Comparison of ENCODE assay signal across 21 mouse cellular contexts in genomic region chr13:46632796-46633195, GRCm38 (mm10). TPM values are rescaled to one million over a fixed set of nuclear protein-coding genes. Genes with fewer than 3 reads are reported as not detected.
DNase-seq lines count a peak whose midpoint lies in the region; ATAC-seq lines count a peak whose summit lies in the region.
"Had no signal": no experiment of that assay in that cellular context is flagged by ENCODE, and none has a peak within 500 bp of the region (broad histone marks: within the 10 kb centered on the region; RNA-seq: fewer than 3 reads in every experiment).

No protein-coding gene starts in this region.

- no peak for DNase-seq in hindbrain, embryonic 11.5 days (ENCODE audit: low spot score)
- DNase-seq in R1 (ENCODE audit: low read depth, low spot score), result peak; percentile 72
- DNase-seq in retina, postnatal 1 day, result no peak
- DNase-seq in natural killer cell, adult 2 months (ENCODE audit: low spot score in 2 of 2), result no peak
- DNase-seq: adrenal gland, adult 8-10 months; B cell, adult 2 months; cerebellum, adult 9-11 months; gastrocnemius, postnatal 36 days; kidney, adult 18-20 months; kidney, postnatal 10 days; lung, adult 2 months; right cerebral cortex, postnatal 4 days had no signal

- H3K36me3 ChIP-seq in hindbrain, embryonic 15.5 days, result no peaks in the 10 kb centered on the region
- H3K36me3 ChIP-seq in hindbrain, embryonic 11.5 days (ENCODE audit: control insufficient read depth, insufficient read depth, low read length), result no peaks in the 10 kb centered on the region
- H3K36me3 ChIP-seq in forebrain, embryonic 15.5 days, result no peaks in the 10 kb centered on the region
- no peaks in the 10 kb centered on the region for H3K36me3 ChIP-seq in midbrain, embryonic 15.5 days (replicated peaks)
- H3K36me3 ChIP-seq: embryonic facial prominence, embryonic 13.5 days; limb, embryonic 10.5 days had no signal

- no peaks in the 10 kb centered on the region for H3K9me3 ChIP-seq in hindbrain, embryonic 15.5 days
- H3K9me3 ChIP-seq in hindbrain, embryonic 11.5 days (ENCODE audit: control insufficient read depth, low read length), result no peaks in the 10 kb centered on the region
- H3K9me3 ChIP-seq in forebrain, embryonic 15.5 days, result no peaks in the 10 kb centered on the region
- H3K9me3 ChIP-seq in midbrain, embryonic 15.5 days, result no peaks in the 10 kb centered on the region
- H3K9me3 ChIP-seq: embryonic facial prominence, embryonic 13.5 days; limb, embryonic 10.5 days; liver, embryonic 12.5 days had no signal

- no peak overlapping the region for H3K4me2 ChIP-seq in hindbrain, embryonic 15.5 days
- H3K4me2 ChIP-seq in hindbrain, embryonic 11.5 days (replicated peaks; ENCODE audit: low read depth, low read length), result no peak overlapping the region
- no peak overlapping the region for H3K4me2 ChIP-seq in forebrain, embryonic 15.5 days (replicated peaks)
- H3K4me2 ChIP-seq in midbrain, embryonic 15.5 days, result no peak overlapping the region
- H3K4me2 ChIP-seq: liver, embryonic 12.5 days had no signal

- WGBS in hindbrain, embryonic 15.5 days, result 59% methylated on average over 4 of the region's 4 CpGs
- 64% methylated on average over 4 of the region's 4 CpGs for WGBS in hindbrain, embryonic 11.5 days
- 65% methylated on average over 4 of the region's 4 CpGs for WGBS in forebrain, embryonic 15.5 days
- 59% methylated on average over 4 of the region's 4 CpGs for WGBS in midbrain, embryonic 15.5 days

- H3K4me1 ChIP-seq in hindbrain, embryonic 15.5 days (replicated peaks), result peaks cover 15% of the 10 kb centered on the region
- H3K4me1 ChIP-seq in hindbrain, embryonic 11.5 days (replicated peaks; ENCODE audit: control insufficient read depth, insufficient read depth, low read length), result 0 out of 2 replicates have a peak, but pooled peaks cover 5% of the 10 kb centered on the region
- H3K4me1 ChIP-seq in forebrain, embryonic 15.5 days, result peaks cover 38% of the 10 kb centered on the region
- H3K4me1 ChIP-seq in midbrain, embryonic 15.5 days, result peaks cover 27% of the 10 kb centered on the region

- H3K27ac ChIP-seq in hindbrain, embryonic 15.5 days (replicated peaks), result peak overlapping the region; percentile 82; the same call in 1 of the 2 replicates
- no peak overlapping the region for H3K27ac ChIP-seq in hindbrain, embryonic 11.5 days (ENCODE audit: low read depth, low read length)
- peak overlapping the region; percentile 87 for H3K27ac ChIP-seq in forebrain, embryonic 15.5 days (replicated peaks)
- H3K27ac ChIP-seq in midbrain, embryonic 15.5 days, result peak overlapping the region; percentile 86
- H3K27ac ChIP-seq: embryonic facial prominence, embryonic 13.5 days; liver, embryonic 12.5 days; stomach, postnatal 0 days had no signal

- H3K27me3 ChIP-seq in hindbrain, embryonic 15.5 days, result no peaks in the 10 kb centered on the region
- H3K27me3 ChIP-seq in hindbrain, embryonic 11.5 days (ENCODE audit: control insufficient read depth, insufficient read depth, low read length), result no peaks in the 10 kb centered on the region
- H3K27me3 ChIP-seq in forebrain, embryonic 15.5 days, result no peaks in the 10 kb centered on the region
- H3K27me3 ChIP-seq in midbrain, embryonic 15.5 days (replicated peaks), result no peaks in the 10 kb centered on the region
- H3K27me3 ChIP-seq: embryonic facial prominence, embryonic 13.5 days; liver, embryonic 12.5 days had no signal

- H3K9ac ChIP-seq in hindbrain, embryonic 15.5 days, result no peak overlapping the region
- no peak overlapping the region for H3K9ac ChIP-seq in hindbrain, embryonic 11.5 days (ENCODE audit: low read depth, low read length)
- H3K9ac ChIP-seq in forebrain, embryonic 15.5 days (replicated peaks), result no peak overlapping the region
- no peak overlapping the region for H3K9ac ChIP-seq in midbrain, embryonic 15.5 days
- H3K9ac ChIP-seq: liver, embryonic 12.5 days had no signal

- H3K4me3 ChIP-seq in hindbrain, embryonic 15.5 days, result no peak overlapping the region
- H3K4me3 ChIP-seq in hindbrain, embryonic 11.5 days (ENCODE audit: low read depth, low read length), result no peak overlapping the region
- H3K4me3 ChIP-seq in forebrain, embryonic 15.5 days, result no peak overlapping the region
- H3K4me3 ChIP-seq in midbrain, embryonic 15.5 days, result no peak overlapping the region
- H3K4me3 ChIP-seq: limb, embryonic 10.5 days; liver, embryonic 12.5 days; megakaryocyte, embryonic 14.5 days; myocyte had no signal

- no peak for ATAC-seq in hindbrain, embryonic 15.5 days (ENCODE audit: low FRiP score, low read depth)
- no peak for ATAC-seq in hindbrain, embryonic 11.5 days (ENCODE audit: low FRiP score)
- no peak for ATAC-seq in forebrain, embryonic 15.5 days (replicated peaks)
- ATAC-seq in midbrain, embryonic 15.5 days (replicated peaks), result no peak
- ATAC-seq: liver, embryonic 12.5 days had no signal

RNA-seq across cellular contexts. Expression of gene Fam8a1, which starts 36.5 kb away (rescaled TPM):
- 16.0 and 16.1 TPM in 2 replicates for polyA plus RNA-seq in hindbrain, embryonic 15.5 days (2015; fragmentation: Nextera tagmentation; extraction: Ambion mirVana)
- polyA plus RNA-seq in hindbrain, embryonic 11.5 days (2014; fragmentation: Nextera tagmentation; extraction: Ambion mirVana), result 8.4 and 11.8 TPM in 2 replicates
- polyA plus RNA-seq in forebrain, embryonic 15.5 days (2015; fragmentation: Nextera tagmentation; extraction: Ambion mirVana), result 21.2 and 24.6 TPM in 2 replicates
- polyA plus RNA-seq in midbrain, embryonic 15.5 days (2015; fragmentation: Nextera tagmentation; extraction: Ambion mirVana), result 21.0 and 21.3 TPM in 2 replicates
